Mouse (Mus musculus): ENCODE measurements at regions not wholly inside any gene's neighbourhood (a gene's known extent, or its start where the extent isn't known, plus 50 kb on each side); places are given as distances from the start of the nearest gene placed in this dataset.

DNA sequence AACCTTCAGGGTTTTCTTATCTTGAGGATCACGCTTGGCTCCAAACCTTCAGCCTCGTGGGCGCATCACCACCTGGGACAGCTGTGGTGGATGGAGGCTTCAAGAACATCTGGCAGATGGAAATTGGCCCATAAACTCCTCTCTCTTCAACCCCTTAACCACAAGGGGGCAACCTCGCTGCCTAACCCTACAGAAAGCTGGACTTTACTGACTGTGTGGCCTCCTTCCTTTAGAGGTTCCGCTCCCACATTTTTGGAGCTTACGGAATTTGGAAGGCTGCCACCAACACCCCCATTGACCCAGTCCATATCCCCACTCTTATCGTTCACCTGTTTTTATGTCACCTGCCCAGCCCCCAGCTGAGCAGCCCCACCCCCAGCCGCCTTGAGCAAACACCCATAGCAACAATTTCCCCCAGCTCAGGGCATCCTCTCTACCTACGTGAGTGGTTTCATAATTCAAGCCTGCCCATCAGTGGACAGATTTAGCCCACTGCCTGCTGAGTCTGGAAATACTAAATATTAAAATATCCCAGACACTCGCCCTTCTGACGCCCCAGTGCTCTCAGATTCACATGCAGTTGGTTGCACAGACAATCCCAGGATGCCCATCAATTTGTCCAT, 167.0 kb upstream of the Slc22a22 start:
- DNase-seq (ENCODE audit: low spot score in 2 of 2), result peak; percentile 4 to 17

DNA sequence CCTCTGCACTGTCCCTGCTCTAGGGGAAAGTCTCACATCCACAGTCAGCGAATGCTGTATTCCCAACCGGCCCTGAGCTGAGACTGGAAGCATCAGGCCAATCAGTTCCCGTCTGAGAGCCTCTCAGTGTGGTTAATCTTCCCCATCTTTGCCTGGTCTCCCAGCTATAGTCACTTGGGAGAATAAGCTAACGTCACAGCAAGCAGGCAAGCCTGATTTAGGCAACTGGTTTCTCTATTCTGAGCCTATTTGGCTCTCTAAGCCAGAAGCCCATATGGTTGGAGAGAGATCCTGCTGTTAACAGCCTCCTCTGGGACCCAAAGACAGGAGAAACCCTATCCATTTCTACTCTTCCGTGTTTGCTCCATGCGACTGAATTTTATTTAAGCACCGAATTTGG, 161.7 kb upstream of the Slc22a22 start:
- no peak for DNase-seq (ENCODE audit: low spot score in 2 of 2)

DNA sequence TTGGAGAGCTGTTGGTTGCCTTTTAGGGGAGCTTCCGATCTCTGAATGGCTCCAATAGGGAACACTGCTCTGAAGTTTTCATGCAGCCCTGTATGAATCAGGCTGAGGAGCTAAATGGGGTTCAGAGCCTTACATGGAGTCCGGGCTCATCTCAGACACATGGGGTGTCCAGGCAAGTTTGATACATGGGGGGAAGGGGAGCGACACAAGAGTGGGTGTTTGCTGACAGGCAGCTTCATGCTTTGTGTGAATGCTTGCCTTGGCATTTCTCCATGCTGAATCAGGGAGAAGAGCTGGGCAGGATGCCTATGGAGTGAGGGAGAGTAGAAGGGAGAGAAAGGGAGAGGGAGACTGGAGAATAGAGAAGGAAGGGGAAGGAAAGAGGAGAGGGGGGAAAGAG, 155.6 kb upstream of the Slc22a22 start:
- DNase-seq (ENCODE audit: low spot score in 2 of 2), result no peak

DNA sequence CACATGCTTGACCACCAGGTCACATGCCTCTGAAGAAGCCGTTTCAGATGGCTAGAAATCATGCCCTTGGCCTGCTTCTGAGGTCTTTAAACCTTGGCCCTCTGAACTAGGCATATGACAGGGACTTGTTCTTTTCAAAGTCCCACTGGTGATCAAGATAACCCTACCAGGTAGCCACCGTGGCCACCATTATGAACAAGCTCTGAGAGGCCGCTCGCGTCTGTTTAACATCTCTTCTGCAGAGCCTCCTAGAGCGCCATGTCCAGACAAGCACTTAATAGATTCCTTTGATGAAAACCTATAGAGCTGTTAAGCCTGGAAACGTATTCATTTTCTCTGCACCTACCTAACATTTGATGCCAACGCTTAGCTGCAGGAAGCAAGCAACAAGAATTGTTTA, 155.1 kb upstream of the Slc22a22 start:
- no peak for DNase-seq (ENCODE audit: low spot score in 2 of 2)

DNA sequence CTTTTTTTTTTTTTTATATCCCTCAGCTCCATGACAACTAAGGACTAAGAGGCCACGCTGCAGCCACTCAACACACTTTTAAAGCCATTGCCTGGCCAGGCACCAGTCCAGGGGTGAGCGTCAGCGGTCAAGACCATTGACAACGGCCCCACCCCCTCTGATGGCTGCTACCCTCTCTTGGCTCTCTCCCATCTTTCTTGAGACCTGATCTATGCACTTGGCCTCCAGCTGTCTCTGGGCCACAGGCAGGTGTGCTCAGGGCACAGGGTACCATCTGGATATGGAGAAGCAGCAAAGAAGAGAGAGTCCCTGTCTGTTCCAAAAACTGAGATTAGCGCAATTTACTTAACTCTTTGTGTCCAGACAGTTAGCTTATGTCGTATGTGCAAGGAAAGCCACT, 141.0 kb upstream of the Slc22a22 start:
- no peak for DNase-seq (ENCODE audit: low spot score in 2 of 2)

DNA sequence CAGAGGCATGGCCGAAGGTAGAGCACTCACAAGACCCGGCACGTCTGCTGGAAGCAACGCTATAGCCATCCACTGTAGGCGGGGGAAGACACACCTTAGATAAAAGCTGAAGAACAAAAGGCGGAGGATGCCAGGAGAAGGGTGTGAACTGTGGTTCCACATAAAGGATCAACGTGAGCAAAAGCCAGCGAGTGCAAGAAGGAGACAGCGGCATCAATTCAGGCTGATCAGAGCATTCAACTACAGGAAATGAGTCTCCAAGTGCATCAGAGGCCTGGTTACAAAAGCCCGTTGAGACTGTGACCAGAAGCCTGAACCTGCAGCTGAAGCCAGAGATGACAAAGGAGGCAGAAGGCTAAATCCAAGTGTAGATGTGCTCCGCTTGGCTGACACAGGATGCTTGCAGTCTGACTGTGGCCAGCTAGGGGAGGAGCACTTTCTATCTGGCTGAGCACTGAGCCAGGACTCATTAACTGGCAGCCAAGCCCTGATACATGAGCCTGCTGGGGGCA, 139.5 kb upstream of the Slc22a22 start:
- peak in 1 of 2 experiments; percentile 45 for DNase-seq (ENCODE audit: low spot score in 2 of 2)

DNA sequence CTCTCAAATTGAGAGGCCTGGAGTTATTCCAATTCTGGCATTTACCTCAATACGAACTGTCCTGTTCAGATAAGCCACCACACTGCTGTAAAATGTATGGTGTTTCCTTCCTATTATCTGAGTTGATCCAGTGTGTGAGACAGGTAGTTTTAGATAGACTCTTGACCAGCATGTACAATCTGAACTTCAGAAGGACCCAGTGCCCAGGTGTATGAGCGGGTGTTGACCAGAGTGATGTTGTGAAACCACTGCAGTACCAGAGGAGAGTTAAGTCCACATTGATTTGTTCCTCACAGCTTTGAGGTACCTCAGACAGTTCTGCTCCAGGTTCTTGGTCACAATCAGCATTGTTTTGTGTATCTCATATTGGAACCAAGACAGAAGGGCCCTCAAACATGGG, 132.6 kb upstream of the Slc22a22 start:
- no peak for DNase-seq (ENCODE audit: low spot score in 2 of 2)

DNA sequence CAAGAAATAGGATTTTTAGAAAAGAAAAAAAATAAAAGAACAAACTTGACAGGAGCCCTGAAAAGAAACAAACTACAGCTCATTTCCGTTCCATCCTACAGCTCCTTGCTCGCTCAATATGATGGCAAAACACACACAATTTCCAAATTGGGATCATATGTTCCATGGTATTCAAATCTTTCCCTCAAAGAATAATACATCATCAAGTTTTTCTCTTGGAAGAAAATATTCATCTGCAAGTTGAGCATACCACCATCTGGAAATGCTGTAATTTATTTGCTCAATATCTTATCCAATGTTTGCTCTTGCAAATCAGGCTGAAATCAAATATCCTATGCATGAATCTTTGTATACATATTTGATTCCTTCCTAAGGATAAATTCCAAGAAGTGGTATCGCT, 131.1 kb upstream of the Slc22a22 start:
- DNase-seq (ENCODE audit: low spot score in 2 of 2), result no peak

DNA sequence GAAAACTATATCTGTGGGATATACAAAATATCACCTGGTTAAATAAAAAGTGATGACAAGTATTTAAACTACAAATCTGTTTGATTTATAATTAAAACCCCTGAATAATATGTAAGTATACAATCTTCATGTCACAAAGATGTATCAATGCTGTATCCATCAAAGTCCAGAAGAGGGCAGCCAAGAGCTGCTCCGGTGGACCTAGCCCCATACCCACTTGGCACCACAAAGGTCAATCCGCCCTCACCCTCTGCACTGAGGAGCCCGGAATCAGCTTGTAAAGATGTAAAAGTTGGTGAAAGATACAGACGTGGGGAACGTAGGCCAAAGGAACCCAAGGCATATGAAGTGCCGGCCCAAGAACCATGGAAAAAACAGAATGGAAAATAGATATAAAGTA, 123.1 kb upstream of the Slc22a22 start:
- peak in 1 of 2 experiments; percentile 13 for DNase-seq (ENCODE audit: low spot score in 2 of 2)

DNA sequence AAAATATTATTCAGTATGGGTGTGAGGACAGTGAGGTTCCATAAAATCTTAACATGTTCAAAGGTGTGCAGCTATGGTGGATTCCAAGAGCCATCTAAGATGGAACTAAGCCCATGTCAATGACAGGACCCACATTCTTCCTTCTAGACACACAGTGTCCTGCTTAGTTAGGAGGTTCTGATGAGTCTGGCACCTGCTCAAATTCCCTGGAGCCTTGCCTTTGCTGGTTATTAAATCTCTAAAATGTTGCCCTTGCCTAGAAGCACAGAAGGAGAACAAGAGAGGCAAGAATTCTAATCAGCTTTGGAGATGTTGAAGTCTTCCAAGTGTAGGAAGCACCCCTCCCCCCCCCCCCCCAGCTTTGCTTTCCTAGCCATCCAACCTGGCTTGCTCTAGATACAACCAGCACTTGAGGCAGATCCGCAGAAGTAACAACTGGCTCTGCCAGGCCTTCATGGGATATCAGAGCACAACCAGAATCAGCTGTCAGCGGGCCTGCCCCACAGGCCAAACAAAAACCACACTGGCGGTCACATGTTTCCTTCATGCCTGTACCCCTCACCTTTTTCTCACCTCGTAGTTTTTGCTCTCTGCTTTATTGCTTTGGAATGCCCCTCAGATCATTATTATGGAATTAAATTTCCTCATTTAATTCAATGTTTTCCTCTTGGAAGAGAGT, 116.0 kb upstream of the Slc22a22 start:
- no peak for DNase-seq (ENCODE audit: low spot score in 2 of 2)

DNA sequence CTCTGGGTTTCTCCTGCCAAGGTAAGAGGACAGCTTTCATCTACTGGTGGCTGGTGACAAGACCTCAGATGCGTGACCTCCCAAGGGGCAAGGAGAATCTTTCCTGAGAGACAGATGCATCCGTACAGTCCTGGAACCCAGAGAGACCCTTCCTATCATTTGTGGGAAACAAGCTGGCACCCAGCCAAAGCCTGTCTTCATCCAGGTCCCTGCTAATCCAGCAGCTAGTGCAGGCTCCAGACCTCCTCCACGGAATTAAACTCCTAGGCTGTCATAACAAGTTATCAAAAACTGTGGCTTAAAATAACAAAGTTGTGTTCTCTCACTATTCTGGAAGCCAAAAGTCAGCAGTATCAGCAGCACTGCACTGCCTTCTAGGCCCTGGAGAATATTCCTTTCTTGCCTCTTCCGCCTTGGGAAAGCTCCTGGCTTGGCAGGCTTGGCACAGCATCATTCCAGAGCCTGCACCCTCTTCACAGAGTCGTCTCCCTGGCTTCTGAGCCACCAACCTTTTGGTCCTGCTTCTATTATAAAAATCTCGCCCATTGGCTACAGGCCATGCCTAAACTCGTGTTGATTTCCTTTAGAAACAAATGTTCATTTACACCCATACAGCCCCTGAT, 113.3 kb upstream of the Slc22a22 start:
- no peak for DNase-seq (ENCODE audit: low spot score in 2 of 2)

DNA sequence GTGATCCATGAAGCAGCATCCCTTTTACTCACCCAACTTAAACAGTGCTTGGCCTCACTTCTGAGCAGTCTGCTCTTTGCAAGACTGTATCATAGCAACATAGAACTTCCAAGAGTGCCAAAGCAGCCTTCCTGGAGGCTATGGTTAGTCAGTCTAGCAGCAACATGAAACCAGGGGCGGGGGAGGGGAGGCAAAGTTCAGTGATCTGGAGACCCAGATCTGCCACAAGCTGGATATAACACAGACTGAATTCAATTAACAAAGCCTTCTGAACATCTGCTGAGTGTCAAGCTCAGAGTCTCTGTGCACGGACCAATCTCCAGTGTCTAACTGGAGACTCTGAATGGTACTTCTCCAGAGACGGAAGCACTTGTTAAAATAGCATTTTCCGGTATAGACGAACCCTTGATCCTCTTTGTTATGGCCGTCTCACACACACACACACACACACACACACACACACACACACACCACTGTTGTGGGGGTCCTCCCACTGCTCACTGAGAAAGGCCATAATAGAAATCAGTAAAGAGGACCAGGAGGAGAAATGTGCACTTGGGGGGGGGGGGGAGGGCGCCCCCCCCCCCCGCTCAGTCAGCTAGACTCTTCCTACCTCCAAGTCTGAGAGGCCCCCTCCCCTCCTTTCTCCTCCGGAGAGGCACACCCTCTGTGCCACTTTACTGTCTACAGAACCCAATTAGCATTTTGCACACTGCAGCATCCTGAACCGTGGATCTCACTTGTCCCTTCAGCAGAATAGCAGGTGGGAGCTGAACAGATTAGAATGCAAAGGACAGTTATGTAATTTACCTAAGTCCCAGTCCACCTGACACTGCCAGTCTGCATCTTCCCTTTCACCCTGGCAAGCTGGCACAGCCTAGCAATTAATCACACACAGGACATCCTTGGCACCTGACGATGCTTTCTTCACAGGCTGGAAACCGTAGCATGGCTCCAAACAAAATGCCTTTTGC, 112.3 kb upstream of the Slc22a22 start:
- peak in 1 of 2 experiments; percentile 39 for DNase-seq (ENCODE audit: low spot score in 2 of 2)

DNA sequence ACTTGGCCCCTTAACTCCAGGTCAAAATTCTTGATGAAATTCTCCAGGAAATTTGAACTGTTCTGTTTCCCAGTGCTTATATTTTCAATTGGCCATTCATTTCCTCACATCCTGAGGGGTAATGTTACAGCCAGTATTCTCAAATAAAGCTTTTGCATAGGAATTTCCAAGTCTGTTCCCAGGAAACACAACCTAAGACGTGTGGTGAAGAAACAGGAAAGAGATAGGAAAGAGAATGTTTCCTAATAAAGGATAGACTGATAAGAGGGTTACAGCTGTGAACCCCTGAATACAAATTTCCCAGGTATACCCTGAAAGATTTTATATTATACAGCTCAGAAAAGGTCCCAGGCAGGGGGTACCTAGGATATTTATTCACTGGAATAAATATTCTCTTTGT, 108.0 kb upstream of the Slc22a22 start:
- no peak for DNase-seq (ENCODE audit: low spot score in 2 of 2)

DNA sequence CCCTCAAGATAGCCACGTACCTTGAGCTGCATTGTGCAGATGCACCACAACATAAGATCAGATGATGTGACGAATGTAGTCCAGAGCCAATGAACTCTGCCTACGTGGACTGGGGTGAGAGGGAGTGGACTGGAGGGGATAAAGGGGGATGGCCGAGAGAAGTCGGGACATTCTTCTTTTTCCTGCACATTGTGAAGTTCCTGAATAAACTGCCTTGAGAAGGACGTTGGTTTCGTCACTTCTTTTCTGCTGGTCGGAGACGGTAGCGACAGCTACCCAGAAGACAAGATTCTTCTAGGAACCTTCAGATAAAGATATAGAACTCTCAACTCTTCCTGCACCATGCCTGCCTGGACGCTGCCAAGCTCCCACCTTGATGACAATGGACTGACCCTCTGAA, 107.1 kb upstream of the Slc22a22 start:
- no peak for DNase-seq (ENCODE audit: low spot score in 2 of 2)

DNA sequence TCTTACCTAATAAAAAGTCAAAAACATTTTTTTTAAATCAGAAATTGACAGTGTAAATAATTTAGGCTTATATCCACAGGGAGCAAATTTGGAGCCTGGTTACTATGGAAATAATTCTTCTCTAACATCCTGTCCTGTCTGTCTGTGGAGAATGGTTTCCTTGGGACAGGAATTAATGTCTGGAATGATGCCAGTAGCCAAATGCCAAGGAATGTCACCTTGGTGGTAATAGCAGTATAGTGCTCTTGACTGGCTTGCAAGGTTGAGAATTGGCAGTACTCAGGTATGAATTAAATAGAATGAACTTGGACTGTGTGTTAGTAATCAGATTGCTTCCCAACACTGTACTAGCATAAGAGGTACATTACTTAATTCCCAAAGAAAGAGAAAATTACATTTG, 103.8 kb upstream of the Slc22a22 start:
- DNase-seq (ENCODE audit: low spot score in 2 of 2), result no peak

DNA sequence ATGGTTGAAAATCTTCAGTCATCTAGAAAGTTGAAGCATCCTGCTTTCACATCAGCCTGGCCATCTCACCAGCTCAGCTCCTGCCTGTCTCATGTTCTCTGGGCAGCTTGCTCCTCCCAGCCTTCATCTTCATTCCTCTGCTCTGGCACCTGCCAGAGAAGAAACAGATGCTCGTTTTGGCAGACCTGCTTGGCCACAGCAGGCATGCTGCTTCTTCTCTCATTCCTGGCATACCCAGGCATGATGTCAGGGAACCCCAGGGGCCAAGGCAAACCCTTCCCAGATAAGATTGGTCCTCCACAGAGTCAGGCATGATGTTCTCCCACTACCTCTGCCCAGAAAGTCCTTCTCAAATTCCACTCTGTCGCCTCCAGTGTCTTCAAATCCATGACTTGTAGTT, 101.4 kb upstream of the Slc22a22 start:
- no peak for DNase-seq (ENCODE audit: low spot score in 2 of 2)

DNA sequence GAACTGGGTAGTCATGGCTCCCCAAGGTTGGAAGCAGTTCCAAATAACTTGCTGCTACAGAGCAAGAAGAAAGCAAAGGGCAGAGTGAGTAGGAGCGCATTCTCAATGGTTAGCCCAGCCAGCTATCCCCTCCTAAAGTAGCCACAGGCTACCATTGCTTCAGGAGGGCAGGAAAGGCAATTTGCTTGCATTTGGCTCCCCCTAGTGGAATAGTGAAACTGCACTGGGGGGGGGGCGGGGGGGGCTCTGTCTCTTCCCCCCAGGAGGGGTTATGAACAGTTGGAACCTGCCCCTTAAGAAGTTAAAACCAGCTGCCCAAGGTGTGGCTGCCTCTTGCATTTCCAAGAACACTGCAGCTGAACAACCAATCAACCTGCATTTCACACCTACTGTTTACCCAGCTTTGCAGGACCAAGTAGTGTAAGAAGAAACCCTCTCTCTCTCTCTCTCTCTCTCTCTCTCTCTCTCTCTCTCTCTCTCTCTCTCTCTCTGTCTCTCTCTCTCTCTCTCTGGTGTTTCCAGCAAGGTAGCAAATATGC, 96.7 kb upstream of the Slc22a22 start:
- no peak for DNase-seq (ENCODE audit: low spot score in 2 of 2)

DNA sequence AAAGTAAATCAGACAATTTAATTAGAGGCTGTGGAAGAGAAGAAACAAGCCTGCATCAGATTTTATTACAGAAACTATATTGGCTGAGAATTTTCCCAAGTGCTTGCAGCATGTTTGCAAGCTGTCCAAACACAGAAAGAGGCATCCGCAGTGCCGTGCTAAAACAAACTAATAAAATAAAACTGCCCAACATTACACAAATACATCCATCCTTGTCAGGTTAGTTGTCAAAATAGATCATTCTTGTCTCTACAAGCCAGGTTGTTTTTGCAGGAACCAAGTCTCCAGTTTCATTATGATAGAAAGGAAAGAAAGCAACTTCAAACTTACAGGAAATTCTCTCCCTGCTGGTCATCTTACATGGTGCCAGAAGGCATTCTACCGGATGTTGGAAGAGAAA, 95.0 kb upstream of the Slc22a22 start:
- no peak for DNase-seq (ENCODE audit: low spot score in 2 of 2)

DNA sequence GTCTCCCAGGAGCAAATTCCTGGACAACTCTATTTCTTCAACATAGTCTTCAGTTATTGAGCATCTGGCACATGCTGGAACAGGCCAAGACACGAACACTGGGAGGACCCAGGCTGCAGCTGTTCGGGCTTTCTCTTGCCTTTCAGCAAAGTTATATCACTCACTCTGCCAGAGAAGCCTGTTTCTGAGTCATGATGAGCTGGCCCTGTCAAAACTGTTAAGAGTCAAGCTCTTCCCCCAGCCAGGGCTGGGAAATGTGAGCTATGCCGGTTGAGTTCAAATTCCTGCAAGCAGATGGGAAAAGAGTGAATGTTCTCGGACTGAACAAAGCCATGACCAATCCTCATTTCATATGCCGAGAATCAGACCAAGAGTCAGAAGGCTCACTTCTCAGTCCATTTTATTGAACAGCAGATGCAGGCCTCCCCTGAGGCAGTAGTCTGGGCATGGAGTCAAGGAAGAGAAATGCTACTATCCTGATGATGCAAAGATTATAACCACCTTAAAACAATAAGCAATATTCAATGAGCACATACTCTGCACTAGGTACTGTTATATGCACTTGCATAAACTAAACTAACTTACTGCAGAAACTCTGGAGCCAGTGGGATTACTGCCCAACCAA, 90.7 kb upstream of the Slc22a22 start:
- DNase-seq (ENCODE audit: low spot score in 2 of 2), result peak; percentile 5 to 24

DNA sequence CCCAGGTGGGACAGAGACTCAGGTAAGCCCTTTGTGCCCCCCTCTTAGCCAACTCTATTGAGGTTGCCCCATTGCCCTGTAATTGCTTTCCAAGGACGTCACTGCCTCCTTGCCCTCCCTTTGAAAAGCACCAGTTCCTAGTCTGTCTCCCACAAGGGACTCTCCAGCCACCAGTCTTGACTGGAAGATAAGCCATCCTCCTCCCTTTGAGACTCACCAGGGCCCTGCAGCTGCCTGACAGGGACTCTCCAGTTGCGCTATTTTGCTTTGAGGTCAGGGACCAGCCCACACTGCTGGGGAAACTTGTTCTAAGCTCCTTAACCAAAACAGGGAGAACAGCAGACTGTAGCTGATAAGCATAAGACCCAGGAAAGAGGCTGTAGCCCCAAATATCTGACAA, 69.7 kb upstream of the Slc22a22 start:
- DNase-seq (ENCODE audit: low spot score in 2 of 2), result no peak

DNA sequence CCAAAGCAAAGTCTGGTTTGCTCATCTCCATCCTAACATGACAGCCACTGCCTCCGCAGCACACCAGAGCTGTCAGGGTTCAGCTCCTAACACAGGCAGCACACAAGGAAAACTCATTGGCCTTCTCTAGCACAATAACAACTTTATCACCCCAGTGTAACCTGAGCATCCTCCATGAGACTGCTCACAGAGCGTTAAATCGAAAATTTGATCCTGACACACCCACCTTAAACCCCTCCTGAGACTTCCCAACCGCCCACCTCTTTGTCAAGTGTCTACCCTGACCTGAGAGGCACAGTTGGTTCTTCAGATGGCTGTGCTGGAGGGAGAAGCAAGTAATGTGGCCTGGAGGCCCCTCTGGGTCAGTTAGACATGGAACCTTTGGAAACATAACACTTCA, 67.7 kb upstream of the Slc22a22 start:
- DNase-seq (ENCODE audit: low spot score in 2 of 2), result no peak
